Mouse (Mus musculus) erythroblast, embryonic 14.5 days (primary cell): ENCODE data around the gene Ephb6. TPM values are rescaled to one million over a fixed set of nuclear protein-coding genes. Genes with fewer than 3 reads are reported as not detected.

Experiments used
- H3K27me3 ChIP-seq: 2 replicates; pipeline ENCODE4 v1.6.1; 2012; ENCODE audit warnings: inconsistent platforms; ENCODE audit not compliant: control insufficient read depth
- H3K36me3 ChIP-seq: 2 replicates; pipeline ENCODE4 v1.6.1; 2012; ENCODE audit warnings: mild to moderate bottlenecking, inconsistent platforms; ENCODE audit not compliant: control insufficient read depth
- H3K4me1 ChIP-seq: 2 replicates; pipeline ENCODE4 v1.6.1; 2012; ENCODE audit warnings: inconsistent platforms; ENCODE audit not compliant: control insufficient read depth
- H3K4me3 ChIP-seq: replicated peaks from 2 replicates; pipeline ENCODE3; 2012; ENCODE audit warnings: moderate library complexity, mild to moderate bottlenecking, inconsistent platforms
- H3K9me3 ChIP-seq: 2 replicates; pipeline ENCODE4 v1.6.1; 2012; ENCODE audit warnings: low read length, inconsistent platforms, mixed read lengths; ENCODE audit not compliant: control insufficient read depth
- GATA1 ChIP-seq: IDR thresholded peaks from 2 replicates; pipeline ENCODE4 v1.6.1; 2012; ENCODE audit warnings: low read length, inconsistent platforms, mixed read lengths
- TAL1 ChIP-seq: IDR thresholded peaks from 3 replicates; pipeline ENCODE4 v1.6.1; 2012; ENCODE audit warnings: low read length, inconsistent platforms, mixed read lengths
- polyA plus RNA-seq: library from polyadenylated mRNA; stranded (reverse); fragments of >175 nt; gene quantifications from 2 replicates; pipeline ENCODE4 v1.2.3, GENCODE M21; 2012

Ephb6 gene
- polyA plus RNA-seq, 1 experiment = 0.10 TPM

DNA sequence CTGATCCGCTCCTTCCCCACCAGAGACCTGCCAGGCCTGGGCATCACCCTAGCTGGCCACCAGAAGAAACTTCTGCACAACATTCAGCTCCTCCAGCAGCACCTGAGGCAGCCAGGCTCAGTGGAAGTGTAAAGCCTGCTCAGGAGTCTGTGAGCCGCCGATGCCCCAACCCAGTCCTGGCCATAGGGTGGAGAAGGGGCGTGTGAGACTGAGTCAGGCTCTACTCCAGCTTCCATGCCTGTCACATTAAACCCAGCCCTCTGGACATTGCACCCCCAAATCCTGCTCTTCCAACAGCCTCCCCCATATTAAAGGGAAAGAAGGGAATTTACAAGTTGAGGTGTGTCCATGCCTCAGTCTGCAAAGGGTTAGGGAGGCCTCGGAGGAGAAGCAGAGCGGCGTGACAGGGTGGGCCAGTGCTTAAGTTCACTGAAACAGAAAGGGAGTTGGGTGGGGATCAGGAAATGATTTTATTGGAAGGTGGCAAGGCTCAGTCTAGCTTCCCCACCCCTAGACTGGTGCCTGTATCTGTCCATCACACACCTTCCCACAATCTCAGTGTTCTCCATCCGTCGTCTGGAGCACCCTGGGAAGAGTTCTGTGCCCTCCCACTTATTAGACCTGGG lies 15.0 kb downstream of the Ephb6 start:
- Histone ChIP-seq H3K27me3 (no peaks in the 10 kb centered on the region), H3K4me3 (no peak overlapping the region), H3K4me1 (no peaks in the 10 kb centered on the region), H3K36me3 (no peaks in the 10 kb centered on the region), H3K9me3 (no peaks in the 10 kb centered on the region)
- no peak for TF ChIP-seq TAL1

DNA sequence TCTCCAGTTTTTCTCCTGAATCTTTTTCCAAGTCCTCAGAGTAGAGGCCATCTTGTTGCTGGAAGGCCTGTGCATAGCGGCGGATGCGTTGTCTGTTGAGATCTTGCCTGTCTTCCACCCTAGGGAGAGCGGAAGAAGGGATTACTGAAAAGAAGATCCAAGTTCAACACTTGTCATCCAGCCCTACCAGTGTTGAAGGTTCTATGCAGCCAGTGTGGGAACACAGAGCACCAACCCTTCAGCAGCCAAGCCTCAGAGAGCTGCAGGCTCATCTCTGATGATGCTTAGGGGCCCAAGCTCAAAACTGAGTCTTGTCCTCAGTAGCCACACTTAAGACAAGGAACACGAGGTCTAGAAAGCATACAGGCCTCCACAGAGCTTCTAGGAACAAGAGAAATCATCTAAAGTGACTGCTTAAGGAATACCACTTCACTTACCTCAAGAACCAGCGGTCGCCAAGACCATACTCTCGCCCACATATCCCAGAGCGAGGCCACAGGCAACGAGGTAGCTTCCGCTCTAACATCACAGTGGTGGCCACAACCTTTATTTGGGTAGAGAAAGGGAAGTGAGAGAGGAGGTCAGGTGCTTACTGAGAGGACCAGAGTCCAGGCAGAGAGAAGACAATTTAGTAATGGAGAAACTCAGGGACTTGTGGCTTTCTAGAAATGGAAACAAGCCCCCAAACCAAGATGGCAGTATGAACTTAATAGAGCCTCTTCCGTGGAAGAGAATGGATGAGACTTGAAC lies 16.1 kb downstream of the Ephb6 start:
- no peaks in the 10 kb centered on the region for H3K4me1 ChIP-seq
- H3K9me3 ChIP-seq = no peaks in the 10 kb centered on the region
- H3K36me3 ChIP-seq = no peaks in the 10 kb centered on the region
- TF ChIP-seq GATA1 = no peak
- TF ChIP-seq TAL1 = no peak
- H3K27me3 ChIP-seq = no peaks in the 10 kb centered on the region
- H3K4me3 ChIP-seq = no peak overlapping the region

DNA sequence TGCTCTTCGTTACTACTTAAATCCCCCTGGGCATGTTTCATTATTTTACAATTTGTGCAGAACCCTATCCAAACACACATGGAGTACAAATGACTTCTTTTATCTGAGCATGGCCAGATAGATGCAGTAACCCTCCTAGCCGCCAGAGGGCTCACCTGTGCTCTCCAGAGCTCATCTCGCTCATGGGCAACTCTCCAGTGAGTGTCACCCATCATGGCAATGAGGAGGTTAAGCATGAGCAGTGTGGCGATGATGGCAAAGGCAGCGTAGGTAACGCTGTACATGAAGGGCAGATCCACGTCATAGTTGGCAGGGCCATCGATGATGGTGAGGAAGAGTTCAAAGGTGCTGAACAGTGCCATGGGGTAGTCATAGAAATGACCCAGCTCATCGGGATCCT lies 17.4 kb downstream of the Ephb6 start:
- Histone ChIP-seq H3K4me1 (no peaks in the 10 kb centered on the region), H3K36me3 (no peaks in the 10 kb centered on the region), H3K27me3 (no peaks in the 10 kb centered on the region), H3K4me3 (no peak overlapping the region), H3K9me3 (no peaks in the 10 kb centered on the region)
- TF ChIP-seq GATA1 (no peak), TAL1 (no peak)

DNA sequence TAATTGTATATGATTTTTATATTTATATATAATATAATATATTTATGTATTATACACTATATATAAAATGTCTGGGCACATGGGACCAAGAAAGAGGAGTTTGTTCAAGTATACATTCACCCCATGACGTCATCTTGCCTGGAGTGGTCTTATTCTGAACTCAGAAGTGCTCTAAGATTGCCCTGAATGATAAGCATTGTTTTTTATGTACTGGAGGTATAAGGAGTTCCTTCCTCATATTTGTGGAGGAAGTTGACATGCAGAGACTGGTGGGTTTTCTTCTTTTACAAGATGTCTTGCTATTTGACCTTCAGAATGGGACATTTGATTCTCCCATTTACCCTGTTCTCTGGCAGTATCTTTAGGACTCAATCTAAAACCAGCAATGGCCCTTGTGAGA lies 22.9 kb downstream of the Ephb6 start:
- Histone ChIP-seq H3K36me3 (no peaks in the 10 kb centered on the region), H3K4me1 (no peaks in the 10 kb centered on the region), H3K4me3 (no peak overlapping the region), H3K9me3 (no peaks in the 10 kb centered on the region), H3K27me3 (no peaks in the 10 kb centered on the region)
- peak; percentile 36 for TF ChIP-seq GATA1
- TF ChIP-seq TAL1 = no peak

DNA sequence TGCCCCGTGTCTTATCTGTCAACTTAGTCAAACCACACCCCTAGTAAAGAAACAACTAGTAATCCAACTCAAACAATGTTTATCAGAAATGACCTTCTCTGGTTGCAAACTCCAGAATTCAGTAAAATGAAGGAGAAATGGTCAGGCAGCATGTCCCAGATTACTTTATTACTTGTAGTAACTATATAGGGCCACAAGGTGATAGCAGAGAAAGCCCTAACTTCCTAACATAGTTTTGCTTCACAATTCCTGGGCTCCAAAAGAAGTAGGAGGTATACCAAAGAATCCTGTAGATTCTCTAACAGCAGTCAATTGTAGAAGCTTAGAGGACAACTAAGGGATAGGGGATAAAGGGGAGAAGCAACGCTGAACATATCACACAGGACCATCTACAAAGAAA lies 25.5 kb downstream of the Ephb6 start:
- no peaks in the 10 kb centered on the region for H3K4me1 ChIP-seq
- no peaks in the 10 kb centered on the region for H3K27me3 ChIP-seq
- TF ChIP-seq TAL1 = no peak
- TF ChIP-seq GATA1 = no peak
- H3K4me3 ChIP-seq = no peak overlapping the region
- no peaks in the 10 kb centered on the region for H3K36me3 ChIP-seq
- no peaks in the 10 kb centered on the region for H3K9me3 ChIP-seq

DNA sequence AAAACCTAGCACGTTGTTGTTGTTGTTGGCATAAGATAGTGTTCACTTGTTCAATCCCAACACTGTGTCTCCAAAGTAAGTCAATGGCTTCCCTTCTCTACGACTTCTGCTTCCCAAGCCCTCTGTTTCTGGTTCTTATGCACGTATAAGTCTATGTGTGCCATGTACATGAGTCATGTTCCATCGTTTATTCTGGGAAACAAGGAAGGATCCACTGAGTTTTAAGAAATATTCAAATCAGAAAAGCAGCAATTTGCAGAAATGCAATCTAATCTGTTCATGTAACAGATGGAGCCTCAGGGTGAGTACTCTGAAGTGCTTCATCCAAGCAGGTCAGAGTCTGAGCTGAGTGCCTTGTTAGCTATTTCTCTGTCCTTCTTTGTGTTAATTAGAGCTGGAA lies 26.3 kb downstream of the Ephb6 start:
- no peaks in the 10 kb centered on the region for H3K9me3 ChIP-seq
- H3K4me3 ChIP-seq = no peak overlapping the region
- no peaks in the 10 kb centered on the region for H3K36me3 ChIP-seq
- H3K27me3 ChIP-seq = no peaks in the 10 kb centered on the region
- TF ChIP-seq GATA1 (no peak), TAL1 (no peak)
- no peaks in the 10 kb centered on the region for H3K4me1 ChIP-seq

DNA sequence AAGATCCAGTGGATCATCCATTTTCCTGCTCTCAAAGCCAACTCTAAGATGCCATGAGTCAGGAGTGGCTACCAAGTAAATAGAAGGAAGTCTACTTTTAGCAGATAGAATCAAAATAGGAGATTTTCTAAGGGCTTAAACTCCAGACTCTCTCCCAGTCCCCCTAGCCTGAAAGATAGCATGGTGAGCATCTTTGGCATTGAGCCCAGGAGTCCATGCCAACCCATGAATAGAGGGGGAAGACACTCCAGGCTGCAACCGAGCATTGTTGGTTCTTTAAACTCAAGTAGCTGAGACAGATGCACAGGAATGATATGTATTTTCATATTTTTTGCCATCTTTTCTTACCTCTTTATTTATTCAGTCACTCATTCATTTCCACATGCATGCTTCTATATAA lies 29.9 kb downstream of the Ephb6 start:
- Histone ChIP-seq H3K9me3 (no peaks in the 10 kb centered on the region), H3K4me1 (no peaks in the 10 kb centered on the region), H3K36me3 (no peaks in the 10 kb centered on the region), H3K4me3 (no peak overlapping the region), H3K27me3 (no peaks in the 10 kb centered on the region)
- TF ChIP-seq GATA1 (no peak), TAL1 (no peak)

DNA sequence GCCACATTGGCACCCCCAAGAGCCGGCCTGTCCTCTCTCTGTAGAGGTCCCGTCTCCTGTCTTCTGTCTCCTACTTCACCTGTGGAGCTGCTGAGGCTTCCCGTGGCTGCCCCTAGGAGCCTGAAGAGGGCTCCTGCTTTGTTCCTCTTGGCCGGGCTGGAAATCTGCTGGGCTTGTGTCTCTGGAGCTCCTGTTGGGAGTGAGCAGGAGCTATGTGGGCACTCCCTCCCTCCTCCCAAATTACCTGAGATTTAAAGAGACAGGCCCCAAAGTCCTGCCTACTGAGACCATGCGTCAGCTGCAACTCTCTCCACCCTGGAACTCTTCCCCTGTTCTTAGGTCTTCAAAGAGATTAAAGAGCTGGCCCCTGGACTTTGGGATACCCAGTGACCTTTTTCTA lies 30.9 kb downstream of the Ephb6 start, which contains the start of gene Trpv6:
TSS of gene Trpv6 (minus strand) at position 228 of the 400 bp plus-strand sequence.
- Histone ChIP-seq H3K9me3 (no peaks in the 10 kb centered on the region), H3K27me3 (no peaks in the 10 kb centered on the region), H3K4me1 (no peaks in the 10 kb centered on the region), H3K4me3 (no peak within 1 kb of the TSS), H3K36me3 (no peaks in the 10 kb centered on the region)
- no peak for TF ChIP-seq GATA1
- no peak for TF ChIP-seq TAL1

DNA sequence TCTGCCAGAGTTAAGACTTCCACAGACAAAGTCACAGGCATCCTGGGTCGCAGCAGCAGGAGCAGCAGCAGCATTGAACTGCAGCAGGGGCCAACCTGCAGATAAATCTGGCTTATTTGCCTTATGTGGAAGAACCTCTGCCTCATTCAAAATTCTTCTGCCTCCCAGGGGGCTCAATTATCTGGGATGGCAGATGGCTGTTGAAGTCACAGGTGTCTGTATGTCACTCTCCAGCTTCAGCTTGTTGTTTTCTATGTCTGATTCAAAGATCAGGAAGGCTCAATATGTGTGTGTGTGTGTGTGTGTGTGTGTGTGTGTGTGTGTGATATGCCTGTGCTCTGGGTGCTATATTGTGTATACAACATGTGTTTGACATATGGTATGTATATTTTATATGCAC lies 32.1 kb downstream of the Ephb6 start:
- no peaks in the 10 kb centered on the region for H3K9me3 ChIP-seq
- H3K36me3 ChIP-seq = no peaks in the 10 kb centered on the region
- H3K4me1 ChIP-seq = no peaks in the 10 kb centered on the region
- H3K27me3 ChIP-seq = no peaks in the 10 kb centered on the region
- TF ChIP-seq GATA1 (no peak), TAL1 (no peak)
- no peak overlapping the region for H3K4me3 ChIP-seq

DNA sequence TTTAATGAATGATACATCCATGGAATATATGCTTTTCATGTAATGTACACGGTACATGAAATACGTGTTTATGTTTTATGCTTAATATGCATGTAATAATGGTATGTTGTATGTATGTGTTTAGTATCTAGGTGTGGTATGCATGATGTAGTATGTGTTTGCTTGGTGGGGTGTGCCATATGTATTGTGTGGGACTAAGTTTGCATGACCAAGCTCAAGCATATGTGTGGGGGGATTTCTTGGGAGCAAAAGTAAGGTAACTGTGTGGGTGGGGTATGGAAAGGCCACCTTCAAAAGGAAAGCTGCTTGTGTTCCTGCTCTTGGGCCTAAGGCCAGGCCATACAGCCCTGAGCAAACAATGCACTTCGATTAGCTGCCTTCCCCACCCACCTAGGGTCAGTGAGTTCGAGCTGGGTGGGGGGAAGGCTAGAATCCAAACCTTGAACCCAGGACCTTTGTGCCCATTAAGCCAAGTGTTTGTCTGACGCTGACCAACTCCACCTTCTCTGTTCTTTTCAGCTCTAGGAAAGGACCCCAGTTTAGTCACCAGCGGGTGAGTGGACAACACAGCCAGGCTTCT lies 32.7 kb downstream of the Ephb6 start:
- no peak for TF ChIP-seq TAL1
- TF ChIP-seq GATA1 = no peak
- H3K36me3 ChIP-seq = no peaks in the 10 kb centered on the region
- H3K4me1 ChIP-seq = no peaks in the 10 kb centered on the region
- no peak overlapping the region for H3K4me3 ChIP-seq
- H3K27me3 ChIP-seq = no peaks in the 10 kb centered on the region
- no peaks in the 10 kb centered on the region for H3K9me3 ChIP-seq
